In genomic region chr16:33070928-33071327, GRCm38 (mm10) we compare ENCODE assay signal across 21 mouse cellular contexts.
"Had no signal": no experiment of that assay in that cellular context is flagged by ENCODE, and none has a peak within 500 bp of the region (broad histone marks: within the 10 kb centered on the region; RNA-seq: fewer than 3 reads in every experiment).

No protein-coding gene starts in this region.

- H3K27ac ChIP-seq: kidney, postnatal 0 days; limb, embryonic 12.5 days; limb, embryonic 15.5 days; liver, embryonic 12.5 days; liver, embryonic 15.5 days; midbrain, embryonic 12.5 days; stomach, embryonic 15.5 days had no signal

- H3K9me3 ChIP-seq: limb, embryonic 12.5 days; limb, embryonic 15.5 days; liver, embryonic 12.5 days; liver, embryonic 15.5 days; midbrain, embryonic 12.5 days; stomach, embryonic 15.5 days had no signal

- H3K4me1 ChIP-seq: limb, embryonic 12.5 days; limb, embryonic 15.5 days; midbrain, embryonic 12.5 days; stomach, embryonic 15.5 days had no signal

- H3K9ac ChIP-seq: limb, embryonic 12.5 days; limb, embryonic 15.5 days; liver, embryonic 12.5 days; liver, embryonic 15.5 days; midbrain, embryonic 12.5 days; stomach, embryonic 15.5 days had no signal

- H3K36me3 ChIP-seq: limb, embryonic 15.5 days; stomach, embryonic 15.5 days had no signal

- DNase-seq: kidney, adult 18-20 months; kidney, adult 9 months; kidney, postnatal 25 days; left cerebral cortex, postnatal 4 days; lung, adult 2 months; lung, postnatal 14 days; lung, postnatal 4 days; right cerebral cortex, postnatal 14 days; right cerebral cortex, postnatal 4 days; spleen, adult 18-20 months; thymus, adult 18-20 months; thymus, postnatal 36 days had no signal

- H3K27me3 ChIP-seq: limb, embryonic 12.5 days; limb, embryonic 15.5 days; liver, embryonic 12.5 days; liver, embryonic 15.5 days; midbrain, embryonic 12.5 days; stomach, embryonic 15.5 days had no signal

- H3K4me2 ChIP-seq: limb, embryonic 12.5 days; limb, embryonic 15.5 days; liver, embryonic 12.5 days; liver, embryonic 15.5 days; midbrain, embryonic 12.5 days; stomach, embryonic 15.5 days had no signal

- ATAC-seq: intestine, embryonic 16.5 days; liver, embryonic 12.5 days; midbrain, embryonic 16.5 days had no signal

- H3K4me3 ChIP-seq: limb, embryonic 12.5 days; limb, embryonic 15.5 days; liver, embryonic 12.5 days; liver, embryonic 15.5 days; midbrain, embryonic 12.5 days; stomach, embryonic 15.5 days had no signal
